Mouse (Mus musculus) C2C12 (cell line): Measurements from ENCODE around the gene Foxd1. TPM values are rescaled to one million over a fixed set of nuclear protein-coding genes. Genes with fewer than 3 reads are reported as not detected.

ENCODE experiments used
- H3K27me3 ChIP-seq: one replicate; pipeline ENCODE4 v1.6.1; 2011; ENCODE audit not compliant: control insufficient read depth, insufficient read depth, insufficient read length
- H3K36me3 ChIP-seq: one replicate; pipeline ENCODE4 v1.6.1; 2011; ENCODE audit not compliant: control insufficient read depth, insufficient read depth
- H3K4me3 ChIP-seq: one replicate; pipeline ENCODE4 v1.5.1; 2011; ENCODE audit warnings: mild to moderate bottlenecking, control low read depth; ENCODE audit not compliant: poor library complexity, insufficient read depth, severe bottlenecking
- H3K79me2 ChIP-seq: one replicate; pipeline ENCODE4 v1.6.1; 2011; ENCODE audit not compliant: control insufficient read depth, insufficient read depth
- H3K79me3 ChIP-seq: one replicate; pipeline ENCODE4 v1.6.1; 2011; ENCODE audit warnings: low read depth, control low read depth
- H3ac ChIP-seq: one replicate; pipeline ENCODE3; 2011; ENCODE audit warnings: low read depth; ENCODE audit not compliant: control insufficient read depth, insufficient read length
- CEBPB ChIP-seq: IDR thresholded peaks from one replicate; pipeline ENCODE4 v1.6.1; 2011; ENCODE audit warnings: low read depth, mild to moderate bottlenecking, control low read depth, moderate library complexity
- CTCF ChIP-seq: IDR thresholded peaks from one replicate; pipeline ENCODE4 v1.5.1; 2011; ENCODE audit not compliant: control insufficient read depth, insufficient read depth, insufficient read length
- FOSL1 ChIP-seq: IDR thresholded peaks from one replicate; pipeline ENCODE4 v1.8.0; 2011; ENCODE audit warnings: mild to moderate bottlenecking, low read length; ENCODE audit not compliant: poor library complexity, insufficient read depth, severe bottlenecking
- MAX ChIP-seq: IDR thresholded peaks from one replicate; pipeline ENCODE4 v1.6.1; 2011; ENCODE audit warnings: mild to moderate bottlenecking, control low read depth
- MYOD1 ChIP-seq: IDR thresholded peaks from one replicate; pipeline ENCODE4 v1.6.1; 2011; ENCODE audit warnings: low read depth; ENCODE audit not compliant: control insufficient read depth, insufficient read length
- MYOG ChIP-seq: IDR thresholded peaks from one replicate; pipeline ENCODE4 v1.6.1; 2011; ENCODE audit not compliant: control insufficient read depth, insufficient read length; ENCODE audit errors: extremely low read depth
- USF1 ChIP-seq: IDR thresholded peaks from one replicate; pipeline ENCODE4 v1.6.1; 2011; ENCODE audit warnings: low read depth, mild to moderate bottlenecking, control low read depth, moderate library complexity
- long read RNA-seq, 2 experiments: library from polyadenylated mRNA; unstranded; transcript quantifications; one replicate each; pipeline ENCODE4 v2.0.0; 2019 to 2020
- polyA plus RNA-seq: library from polyadenylated mRNA; unstranded; fragments of >200 nt; fragmentation: generic; extraction: Trizol; gene quantifications from one replicate; pipeline ENCODE4 v1.2.1, GENCODE M21; 2012; ENCODE audit warnings: missing spikeins

Foxd1 gene
- polyA plus RNA-seq: 0.14 TPM
- long read RNA-seq, experiment 1: 0 reads
- long read RNA-seq, experiment 2: 0 reads

GRCm38 (mm10) chr13:98354090-98354801 is at the start of gene Foxd1:
Gene Foxd1 (plus strand): TSS chr13:98354242.
- H3K27me3 ChIP-seq: peaks cover 66% of the 10 kb centered on the region
- TF ChIP-seq USF1 (peak; percentile 61), CTCF (no peak)
- peak within 1 kb of the TSS; percentile 4 for H3ac ChIP-seq

GRCm38 (mm10) chr13:98305257-98305656 is 48.8 kb upstream of the Foxd1 start:
- H3K4me3 ChIP-seq: no peak overlapping the region
- H3K79me3 ChIP-seq: peaks cover 3% of the 10 kb centered on the region
- H3K79me2 ChIP-seq: peaks cover 3% of the 10 kb centered on the region
- H3K27me3 ChIP-seq: no peaks in the 10 kb centered on the region
- no peak overlapping the region for H3ac ChIP-seq
- TF ChIP-seq FOSL1 (no peak), MYOD1 (no peak), CTCF (no peak), USF1 (no peak), CEBPB (no peak), MAX (no peak), MYOG (no peak)
- H3K36me3 ChIP-seq: peaks cover 24% of the 10 kb centered on the region

More at GRCm38 (mm10) chr13:98354090-98354801, at the start of gene Foxd1:
- Histone ChIP-seq H3K4me3 (no peak within 1 kb of the TSS), H3K79me2 (no peaks in the 10 kb centered on the region), H3K36me3 (no peaks in the 10 kb centered on the region), H3K79me3 (no peaks in the 10 kb centered on the region)

- no peak overlapping the region for H3K4me3 ChIP-seq
- TF ChIP-seq CEBPB (no peak), USF1 (no peak), MYOG (no peak), MAX (no peak), FOSL1 (no peak), MYOD1 (no peak), CTCF (no peak)
- H3K36me3 ChIP-seq: peaks cover 35% of the 10 kb centered on the region
- H3K27me3 ChIP-seq: no peaks in the 10 kb centered on the region
- peaks cover 12% of the 10 kb centered on the region for H3K79me3 ChIP-seq
- H3ac ChIP-seq: no peak overlapping the region
- peaks cover 14% of the 10 kb centered on the region for H3K79me2 ChIP-seq
Measured at GRCm38 (mm10) chr13:98306393-98306792, 47.6 kb upstream of the Foxd1 start.

- peaks cover 41% of the 10 kb centered on the region for H3K36me3 ChIP-seq
- TF ChIP-seq FOSL1: no peak
- TF ChIP-seq MYOD1: no peak
- TF ChIP-seq MAX: no peak
- no peak for TF ChIP-seq CEBPB
- no peak for TF ChIP-seq USF1
- TF ChIP-seq MYOG: no peak
- H3K4me3 ChIP-seq: no peak overlapping the region
- H3K27me3 ChIP-seq: no peaks in the 10 kb centered on the region
- peaks cover 20% of the 10 kb centered on the region for H3K79me2 ChIP-seq
- no peak overlapping the region for H3ac ChIP-seq
- peaks cover 18% of the 10 kb centered on the region for H3K79me3 ChIP-seq
Measured at GRCm38 (mm10) chr13:98306852-98307475, 47.1 kb upstream of the Foxd1 start.

- Histone ChIP-seq H3ac (no peak overlapping the region), H3K79me3 (peaks cover 28% of the 10 kb centered on the region), H3K36me3 (peaks cover 51% of the 10 kb centered on the region), H3K27me3 (no peaks in the 10 kb centered on the region), H3K4me3 (no peak overlapping the region), H3K79me2 (peaks cover 30% of the 10 kb centered on the region)
- TF ChIP-seq MYOD1 (no peak), MAX (no peak), CTCF (no peak), FOSL1 (no peak), CEBPB (no peak), USF1 (no peak), MYOG (no peak)
Measured at GRCm38 (mm10) chr13:98308004-98308403, 46.0 kb upstream of the Foxd1 start.

- peaks cover 37% of the 10 kb centered on the region for H3K79me2 ChIP-seq
- TF ChIP-seq MAX: no peak
- TF ChIP-seq CEBPB: no peak
- no peak for TF ChIP-seq MYOD1
- TF ChIP-seq CTCF: no peak
- no peak for TF ChIP-seq MYOG
- no peak for TF ChIP-seq FOSL1
- TF ChIP-seq USF1: no peak
- H3K4me3 ChIP-seq: no peak overlapping the region
- H3K36me3 ChIP-seq: peaks cover 58% of the 10 kb centered on the region
- H3ac ChIP-seq: no peak overlapping the region
- no peaks in the 10 kb centered on the region for H3K27me3 ChIP-seq
- peaks cover 35% of the 10 kb centered on the region for H3K79me3 ChIP-seq
Measured at GRCm38 (mm10) chr13:98308724-98309123, 45.3 kb upstream of the Foxd1 start.
